Mouse (Mus musculus): Measurements from ENCODE around the gene Insl5.

Insl5 gene

DNA sequence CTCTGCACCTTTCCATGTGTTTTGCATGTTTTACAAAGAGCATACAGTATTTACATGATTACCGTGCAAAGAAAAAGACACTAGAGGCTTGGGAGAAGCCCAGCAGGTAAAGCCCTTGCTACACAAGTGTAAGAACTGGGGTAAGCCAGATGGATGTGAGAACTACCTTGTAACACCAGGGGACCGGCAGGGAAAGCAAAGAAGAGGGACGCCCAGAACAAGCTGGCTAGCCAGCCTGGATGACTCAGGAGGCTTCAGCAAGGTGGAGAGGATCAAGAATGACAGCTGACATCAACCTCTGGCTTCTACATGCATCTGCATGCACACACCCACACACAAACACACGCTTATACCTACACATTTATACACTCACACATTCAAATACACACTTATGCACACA, 36.6 kb downstream of the Insl5 start:
- no peak for DNase-seq (ENCODE audit: low spot score)

DNA sequence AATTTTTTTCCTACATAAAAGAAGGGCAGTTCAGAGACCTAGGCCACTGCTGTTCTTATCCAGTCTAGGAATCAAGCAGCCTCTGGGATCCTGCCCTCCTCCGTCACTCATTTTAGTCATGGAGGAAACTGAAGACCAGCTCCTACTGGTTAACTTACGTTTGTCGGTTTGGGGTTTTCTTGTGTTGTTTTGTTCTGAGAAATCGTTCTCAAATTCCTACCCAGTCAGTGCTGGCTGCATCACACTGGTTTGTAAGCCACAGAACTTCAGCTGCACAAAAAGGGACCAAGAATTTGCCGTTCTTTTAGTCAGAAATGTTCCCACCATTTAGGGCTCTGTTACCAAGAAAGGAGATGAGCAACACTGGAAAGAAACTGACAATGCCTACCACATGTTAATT, 37.3 kb downstream of the Insl5 start:
- no peak for DNase-seq (ENCODE audit: low spot score)

DNA sequence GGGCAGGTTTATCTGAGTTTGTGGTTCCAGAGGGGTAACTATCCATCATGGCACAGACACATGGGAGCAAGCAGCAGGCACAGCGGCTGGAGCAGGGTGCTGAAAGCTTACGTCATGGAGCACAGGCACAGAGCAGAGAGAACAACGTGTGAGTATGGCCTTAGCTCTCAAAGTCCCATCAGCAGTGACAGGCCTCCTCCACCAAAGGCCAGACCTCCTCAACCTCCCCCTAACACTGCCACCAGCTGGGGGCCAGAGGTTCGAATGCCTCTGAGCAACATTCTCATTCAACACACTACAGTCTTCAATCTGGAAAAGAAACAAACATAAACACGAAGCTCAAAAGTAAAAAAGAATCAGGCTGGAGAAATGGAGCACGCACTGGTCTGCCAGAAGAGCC, 38.1 kb downstream of the Insl5 start:
- no peak for DNase-seq (ENCODE audit: low spot score)

DNA sequence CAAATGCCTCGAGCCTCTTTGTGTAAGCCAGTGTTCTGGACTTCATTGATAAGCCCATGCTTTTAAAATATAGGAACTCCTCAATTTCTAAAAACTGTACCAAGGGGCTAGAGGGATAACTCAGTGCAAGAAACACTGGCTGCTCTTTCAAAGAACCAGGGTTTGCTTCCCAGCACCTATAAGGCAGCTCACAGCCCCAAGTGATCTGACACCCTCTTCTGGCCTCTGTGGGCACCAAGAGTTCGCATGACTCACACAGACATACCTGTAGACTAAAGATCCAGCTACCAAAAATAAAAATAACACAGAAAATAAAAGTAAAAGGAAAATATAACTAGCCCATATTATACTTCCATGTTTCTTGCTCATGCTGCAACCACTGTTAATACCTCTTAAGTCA, 38.9 kb downstream of the Insl5 start:
- no peak for DNase-seq (ENCODE audit: low spot score)

DNA sequence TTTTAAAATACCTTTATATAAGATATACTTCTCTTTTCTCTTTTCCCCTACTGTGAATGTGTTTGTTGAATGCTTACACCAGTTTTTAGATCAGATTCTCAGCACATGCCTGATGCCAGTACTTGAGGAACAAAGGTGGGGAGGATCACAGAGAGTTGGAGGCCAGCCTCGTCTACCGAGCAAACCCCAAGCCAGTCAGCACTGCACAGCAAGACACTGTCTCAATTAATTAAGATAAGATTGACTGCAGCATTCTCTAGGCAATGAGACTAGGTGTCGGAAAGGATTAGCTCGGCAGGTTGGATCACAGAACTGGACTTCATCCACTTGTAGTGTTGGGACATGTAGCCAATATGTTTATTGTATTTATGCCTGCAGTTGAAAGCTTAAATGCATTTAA, 39.3 kb downstream of the Insl5 start:
- DNase-seq (ENCODE audit: low spot score), result no peak

DNA sequence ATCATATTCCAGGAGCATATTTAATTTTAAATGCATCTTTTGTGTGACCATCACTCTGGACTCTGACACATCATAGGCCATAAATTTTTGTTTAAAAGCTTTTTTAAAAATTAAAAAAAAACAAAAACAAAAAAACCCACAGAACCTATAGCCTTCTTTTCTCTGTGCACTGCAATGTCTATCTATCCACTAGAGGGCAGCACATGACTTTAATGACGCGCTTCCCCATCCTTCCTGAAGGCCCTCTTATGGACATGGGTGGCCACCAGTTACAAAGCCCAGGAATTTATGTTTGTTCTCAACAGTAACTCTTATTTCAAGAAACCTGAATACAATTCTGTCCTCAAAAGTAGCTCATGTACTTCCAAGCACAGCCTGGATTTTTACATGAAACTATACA, 39.7 kb downstream of the Insl5 start:
- DNase-seq (ENCODE audit: low spot score), result peak; percentile 70

DNA sequence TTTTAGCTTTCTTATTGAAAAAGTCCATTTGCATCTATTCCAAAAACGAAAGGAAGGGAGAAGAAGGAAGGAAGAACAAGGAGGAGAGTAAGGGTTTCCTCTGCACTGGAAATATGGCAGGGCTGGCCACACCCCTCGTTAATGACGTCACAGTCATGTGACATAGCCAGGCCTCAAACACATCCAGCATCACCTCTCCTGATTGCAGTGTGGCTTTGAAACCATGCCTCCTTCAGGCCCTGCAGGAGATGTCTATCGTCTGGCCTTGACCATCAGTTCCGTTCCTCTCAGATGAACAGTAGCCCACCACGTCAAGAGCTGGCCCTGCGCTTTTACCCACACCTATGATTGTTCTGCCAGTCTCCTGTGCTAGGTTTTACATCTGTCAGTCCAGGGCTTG, 40.5 kb downstream of the Insl5 start:
- no peak for DNase-seq (ENCODE audit: low spot score)

DNA sequence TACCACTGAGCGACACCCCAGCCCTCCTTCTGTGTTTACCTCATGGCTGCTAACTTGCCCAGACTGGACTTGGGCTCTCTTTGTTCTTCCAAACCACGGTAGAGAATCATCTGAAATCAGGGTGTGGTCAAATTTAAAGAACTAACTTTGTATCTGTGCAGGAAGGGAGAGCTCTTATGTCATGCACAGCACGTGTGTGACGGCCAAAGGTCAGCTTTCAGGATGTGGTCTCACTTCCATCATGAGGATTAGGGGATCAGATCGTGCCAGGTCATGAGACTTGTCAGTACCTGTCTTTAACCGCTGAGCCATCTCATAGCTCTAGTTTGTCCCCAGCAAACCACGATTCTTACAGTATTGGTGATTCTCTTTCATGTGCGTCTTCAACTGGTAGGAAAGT, 44.9 kb downstream of the Insl5 start:
- DNase-seq (ENCODE audit: low spot score), result no peak

DNA sequence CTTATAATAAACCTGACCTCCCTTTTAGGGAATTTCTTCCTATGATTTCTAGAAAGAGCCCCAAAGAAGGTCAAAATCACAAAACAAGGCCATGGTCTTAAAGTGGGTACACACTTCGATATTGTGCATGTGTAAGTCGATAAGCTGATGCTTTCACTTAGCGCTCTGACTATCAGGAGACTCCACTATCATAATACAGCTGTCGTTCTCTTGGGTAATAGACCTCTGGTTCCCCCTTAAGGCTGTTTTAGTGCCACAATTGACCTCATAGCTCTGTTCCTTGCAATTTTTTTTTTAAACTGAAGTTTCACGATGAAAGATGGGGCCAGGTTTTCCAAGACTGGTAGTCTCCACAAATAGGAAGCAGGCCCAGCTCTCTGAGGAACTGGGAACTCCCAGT, 47.3 kb downstream of the Insl5 start:
- DNase-seq (ENCODE audit: low spot score), result no peak

DNA sequence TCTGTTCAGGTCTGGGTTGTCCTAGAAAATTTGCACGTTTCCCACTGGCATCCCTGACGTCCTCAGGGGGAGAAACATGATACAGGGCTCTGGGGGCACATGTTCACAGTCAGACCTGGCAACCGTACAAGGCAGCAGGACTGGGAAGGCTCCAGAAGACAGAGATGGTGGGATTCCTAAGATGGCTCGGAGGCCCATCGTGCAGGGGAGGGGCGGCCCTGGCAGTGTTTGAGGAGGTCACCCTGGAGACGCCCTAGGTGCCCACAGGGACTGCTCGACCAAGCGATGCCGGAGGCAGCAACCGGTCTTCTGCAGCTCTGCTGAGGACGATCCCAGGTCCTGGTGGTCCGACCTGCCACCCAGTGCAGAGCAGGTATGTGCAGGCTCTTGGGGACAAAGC, 48.2 kb downstream of the Insl5 start, which contains the start of gene Tctex1d1:
TSS of gene Tctex1d1 (plus strand) at position 167 of the 400 bp plus-strand sequence.
- DNase-seq (ENCODE audit: low spot score), result no peak

DNA sequence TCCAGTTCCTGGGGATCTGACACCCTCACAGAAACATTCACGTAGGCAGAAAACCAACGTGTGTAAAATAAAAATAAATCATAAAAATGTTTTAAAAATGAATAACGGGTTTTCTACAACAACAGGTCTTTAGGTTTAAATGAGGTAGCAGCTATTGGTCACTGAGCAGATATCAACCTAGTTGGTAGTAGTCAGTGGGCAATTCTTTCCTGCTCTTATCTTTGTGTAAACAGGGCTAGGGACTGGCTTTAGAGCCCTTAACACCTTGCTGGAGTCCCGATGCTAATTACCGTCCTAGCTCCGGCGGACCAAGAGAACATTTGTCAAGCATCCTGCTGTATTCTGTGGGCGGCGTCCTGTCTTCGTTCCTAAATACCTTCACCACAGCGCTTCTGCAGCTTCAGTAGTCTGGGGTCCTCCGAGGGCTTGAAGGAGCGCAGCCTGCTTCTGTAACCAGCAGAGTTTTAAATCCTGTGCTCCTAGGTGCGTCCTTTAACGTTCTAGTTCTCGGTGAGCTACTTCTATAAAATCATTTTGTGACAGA, 48.8 kb downstream of the Insl5 start:
- no peak for DNase-seq (ENCODE audit: low spot score)

DNA sequence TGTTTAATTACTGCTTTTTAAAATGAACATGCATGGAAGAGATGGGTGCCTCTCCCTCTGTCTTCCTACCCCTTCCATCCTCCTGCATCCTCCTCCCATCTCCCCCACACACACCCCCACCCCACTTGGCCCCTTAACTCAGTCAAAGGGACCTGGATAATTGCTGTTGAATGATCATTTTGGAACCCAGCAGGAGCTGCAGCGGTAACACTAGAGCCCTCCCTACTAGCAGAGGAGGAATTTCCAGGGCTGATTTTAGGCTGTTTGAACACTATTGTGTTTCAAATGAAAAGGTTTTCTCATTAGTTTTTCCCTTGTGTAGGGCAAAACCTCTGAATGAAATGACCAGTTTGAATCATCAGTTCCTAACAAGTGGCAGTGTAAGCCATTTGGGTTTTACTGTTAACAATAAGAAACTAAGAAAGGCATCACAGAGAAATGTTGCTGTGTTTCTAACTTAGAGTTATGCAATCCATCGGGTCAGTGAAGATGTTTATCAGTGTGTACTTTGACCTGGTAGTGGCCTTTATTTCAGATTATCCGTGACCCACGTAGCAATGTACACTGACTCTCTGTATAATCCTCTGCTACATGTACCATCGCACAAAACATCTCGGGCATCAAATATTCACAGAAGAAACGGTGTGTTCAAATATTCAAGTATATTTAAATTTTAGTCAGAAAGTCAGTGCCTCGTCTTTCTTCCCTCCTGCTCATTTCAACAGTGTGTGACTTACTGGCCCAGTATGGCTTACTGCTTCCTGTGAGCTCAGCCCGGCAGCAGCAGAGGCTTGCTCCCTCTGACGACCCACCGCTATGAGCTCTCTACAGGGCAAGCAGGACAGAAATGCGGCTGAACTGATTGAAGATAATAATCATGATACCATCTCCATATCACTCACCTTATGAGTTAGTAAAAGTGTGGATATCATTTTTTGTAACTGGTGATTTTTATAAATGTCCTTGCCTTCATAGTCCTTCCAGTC, 50.1 kb downstream of the Insl5 start:
- no peak for DNase-seq (ENCODE audit: low spot score)

DNA sequence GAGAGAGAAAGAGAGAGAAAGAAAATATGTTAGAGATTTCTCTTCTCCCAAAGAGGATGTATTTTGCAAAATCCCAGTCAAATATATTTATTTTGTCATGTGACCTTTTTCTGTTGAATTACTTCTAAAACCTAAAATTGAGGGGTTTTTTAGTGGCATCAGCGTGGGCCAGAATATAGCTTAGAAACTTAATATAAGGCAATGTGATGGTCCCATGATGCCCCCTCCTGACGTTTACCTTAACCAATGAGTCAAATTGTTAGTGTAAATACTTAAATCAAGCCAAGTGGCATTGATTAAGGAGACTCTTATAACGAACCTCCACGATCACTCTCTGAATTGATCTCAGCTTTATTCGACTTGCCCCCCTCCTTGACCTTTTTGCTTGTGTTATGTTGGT, 52.5 kb downstream of the Insl5 start:
- no peak for DNase-seq (ENCODE audit: low spot score)

DNA sequence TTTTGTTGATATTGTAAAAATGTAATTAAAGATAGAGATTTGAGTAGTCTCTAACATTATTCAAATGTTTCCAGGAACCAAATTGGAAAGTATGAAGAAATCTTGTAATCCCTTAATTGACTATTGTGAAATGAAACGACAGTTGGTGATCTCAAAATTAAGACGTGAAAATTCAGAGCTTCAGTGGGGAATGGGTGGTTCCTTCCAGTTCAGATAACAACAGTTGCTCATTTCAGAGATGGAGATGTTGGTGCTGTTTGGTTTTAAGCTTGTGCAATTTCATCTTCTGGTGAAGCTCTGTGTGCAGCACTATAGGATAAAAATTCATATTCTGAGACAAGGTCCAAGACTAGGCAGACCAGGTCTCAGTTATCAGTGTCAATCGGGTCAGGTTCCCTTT, 54.6 kb downstream of the Insl5 start:
- no peak for DNase-seq (ENCODE audit: low spot score)

DNA sequence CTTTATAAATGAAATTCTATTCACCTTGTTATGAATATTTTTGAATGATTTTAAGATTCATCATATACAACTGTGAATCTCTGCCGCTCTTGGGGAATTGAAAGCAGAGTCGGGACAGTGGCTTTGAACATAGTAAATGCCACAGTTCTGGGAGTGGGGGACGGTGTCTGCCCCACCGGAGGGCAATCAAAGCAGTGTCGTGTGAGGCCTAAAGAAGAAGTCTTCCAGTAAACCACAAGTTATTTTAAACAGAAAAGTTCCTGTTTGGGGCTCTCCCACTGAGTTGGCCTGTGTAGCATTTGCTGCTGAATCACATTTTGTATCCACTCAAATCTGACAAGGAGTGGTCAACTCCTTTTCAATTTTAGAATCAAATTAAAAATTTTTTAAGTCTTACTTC, 55.5 kb downstream of the Insl5 start:
- no peak for DNase-seq (ENCODE audit: low spot score)

DNA sequence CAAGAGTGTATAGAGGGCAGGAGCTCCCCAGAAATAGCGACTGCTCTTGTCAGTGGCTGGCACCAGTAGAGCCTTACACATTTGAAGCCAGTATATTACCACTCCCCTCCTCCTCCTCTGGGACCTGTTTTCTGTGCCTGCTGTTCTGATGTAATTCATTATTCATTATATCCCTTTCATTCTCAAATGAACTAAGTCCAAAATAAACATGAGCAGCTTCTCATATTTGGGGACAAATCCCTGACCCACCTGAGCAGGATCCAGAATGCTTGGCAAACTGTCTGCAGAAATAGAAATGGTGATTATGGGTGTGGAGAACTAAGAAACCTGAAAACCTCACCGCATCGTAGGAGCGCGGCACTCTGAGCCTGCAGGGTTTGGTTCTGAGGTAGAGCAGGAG, 57.0 kb downstream of the Insl5 start:
- DNase-seq (ENCODE audit: low spot score), result no peak
